Mouse (Mus musculus) kidney, adult 18-20 months (tissue): ENCODE measurements around the gene Flnc.
A peak's percentile ranks its signal among the peaks of the same experiment; 100 is the strongest.

Experiments
- DNase-seq: peaks from one replicate; pipeline ENCODE4 v3.0.0; 2021

Gene Flnc

DNA sequence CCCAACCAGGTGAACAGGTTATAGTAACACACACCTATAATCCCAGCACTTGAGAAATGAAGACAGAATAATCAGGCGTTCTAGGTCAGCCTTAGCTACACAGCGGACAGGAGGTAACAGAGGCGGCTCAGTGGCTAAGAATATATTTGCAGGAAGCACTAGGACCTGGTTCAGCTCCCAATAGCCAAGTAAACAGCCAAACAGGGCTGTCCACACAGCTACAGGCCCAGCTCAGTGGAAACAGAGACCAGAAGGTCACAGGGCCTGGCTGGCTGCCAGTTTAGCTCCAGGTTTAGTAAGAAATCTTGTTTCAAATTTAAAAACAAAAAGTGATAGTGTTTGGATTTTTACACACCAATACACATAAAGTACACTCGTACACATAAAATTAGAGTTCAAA is 61.0 kb downstream of the Flnc start:
- peak; percentile 40 for DNase-seq

DNA sequence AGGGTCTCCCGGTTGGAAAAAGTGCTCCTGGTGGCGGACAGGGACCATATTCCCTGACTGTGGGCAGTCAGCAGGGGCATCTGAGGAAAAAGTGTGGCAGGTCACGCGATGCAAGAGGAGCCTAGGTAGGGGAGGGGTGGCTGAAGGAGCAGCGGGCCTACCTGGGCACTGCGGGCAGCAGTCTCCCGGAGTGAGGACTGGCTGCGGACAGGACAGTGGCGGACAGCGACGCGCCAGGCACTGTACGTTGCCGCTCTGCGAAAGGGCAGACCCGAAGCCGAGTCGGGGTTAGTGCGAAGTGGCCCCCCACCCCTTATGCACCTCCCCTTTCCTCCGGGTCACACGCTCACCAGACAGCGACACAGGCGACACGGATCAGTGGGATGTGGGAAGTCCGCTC is 63.2 kb downstream of the Flnc start:
- no peak for DNase-seq

DNA sequence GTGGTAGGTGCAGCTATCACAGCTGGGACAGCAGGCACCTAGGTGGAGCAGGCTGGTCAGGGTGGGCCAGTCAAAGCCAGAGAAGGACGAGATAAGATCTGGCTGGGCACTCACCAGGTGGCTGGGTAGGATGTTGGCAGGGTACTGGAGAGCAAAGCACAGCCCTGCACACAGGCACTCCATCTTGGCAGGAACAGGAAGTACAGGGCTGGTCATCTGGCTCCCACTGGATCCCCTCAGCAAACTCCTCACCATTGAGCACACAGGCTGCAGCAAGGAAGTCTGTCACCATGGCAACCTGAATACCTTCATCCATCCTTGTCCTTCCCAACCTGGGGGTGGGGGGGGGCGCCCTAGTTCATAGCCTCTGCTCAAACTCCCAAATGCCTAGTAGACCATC is 64.7 kb downstream of the Flnc start:
- no peak for DNase-seq

DNA sequence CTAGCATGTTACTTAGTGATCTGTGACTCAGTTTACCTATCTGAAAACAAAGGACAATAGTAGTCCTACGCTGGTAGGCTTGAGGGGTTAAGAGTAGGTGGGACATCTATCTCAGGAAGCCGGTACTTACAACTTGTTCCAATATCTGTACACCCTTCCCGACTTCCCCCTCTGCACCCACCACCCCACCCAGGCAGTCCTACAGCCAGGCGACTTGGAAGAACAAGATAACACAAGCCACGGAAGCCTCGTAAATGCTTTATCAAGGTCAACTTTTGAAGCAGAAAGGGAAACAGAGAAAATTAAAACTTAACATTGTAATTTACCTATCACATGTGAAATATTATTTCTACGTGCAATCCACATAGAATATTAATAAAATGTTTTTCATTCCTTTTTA is 67.1 kb downstream of the Flnc start:
- no peak for DNase-seq

GRCm38 (mm10) chr6:29500810-29501209 is 67.8 kb downstream of the Flnc start:
- DNase-seq = no peak

GRCm38 (mm10) chr6:29501599-29501998 is 68.5 kb downstream of the Flnc start:
- no peak for DNase-seq

DNA sequence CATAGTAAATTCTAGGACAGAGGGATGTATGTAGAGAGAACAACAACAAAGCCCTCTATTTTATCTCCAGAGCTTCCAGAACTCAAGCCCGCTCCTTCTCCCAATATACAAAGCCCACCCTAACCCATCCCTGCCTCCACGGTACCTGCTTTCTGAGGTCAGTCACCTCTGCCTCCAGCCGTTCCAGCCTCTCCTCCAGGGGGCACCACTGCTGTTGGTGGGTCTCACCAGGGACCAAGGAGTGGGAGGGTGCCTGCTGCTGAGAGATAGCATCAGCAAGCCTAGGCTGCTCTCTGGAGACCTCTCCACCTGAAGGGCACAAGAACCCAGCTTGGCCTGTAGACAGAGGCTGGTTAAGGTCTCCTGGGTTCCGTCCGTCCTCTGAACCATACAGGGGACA is 72.4 kb downstream of the Flnc start:
- no peak for DNase-seq

- DNase-seq = no peak
Measured at GRCm38 (mm10) chr6:29506834-29507233, 73.8 kb downstream of the Flnc start.

DNA sequence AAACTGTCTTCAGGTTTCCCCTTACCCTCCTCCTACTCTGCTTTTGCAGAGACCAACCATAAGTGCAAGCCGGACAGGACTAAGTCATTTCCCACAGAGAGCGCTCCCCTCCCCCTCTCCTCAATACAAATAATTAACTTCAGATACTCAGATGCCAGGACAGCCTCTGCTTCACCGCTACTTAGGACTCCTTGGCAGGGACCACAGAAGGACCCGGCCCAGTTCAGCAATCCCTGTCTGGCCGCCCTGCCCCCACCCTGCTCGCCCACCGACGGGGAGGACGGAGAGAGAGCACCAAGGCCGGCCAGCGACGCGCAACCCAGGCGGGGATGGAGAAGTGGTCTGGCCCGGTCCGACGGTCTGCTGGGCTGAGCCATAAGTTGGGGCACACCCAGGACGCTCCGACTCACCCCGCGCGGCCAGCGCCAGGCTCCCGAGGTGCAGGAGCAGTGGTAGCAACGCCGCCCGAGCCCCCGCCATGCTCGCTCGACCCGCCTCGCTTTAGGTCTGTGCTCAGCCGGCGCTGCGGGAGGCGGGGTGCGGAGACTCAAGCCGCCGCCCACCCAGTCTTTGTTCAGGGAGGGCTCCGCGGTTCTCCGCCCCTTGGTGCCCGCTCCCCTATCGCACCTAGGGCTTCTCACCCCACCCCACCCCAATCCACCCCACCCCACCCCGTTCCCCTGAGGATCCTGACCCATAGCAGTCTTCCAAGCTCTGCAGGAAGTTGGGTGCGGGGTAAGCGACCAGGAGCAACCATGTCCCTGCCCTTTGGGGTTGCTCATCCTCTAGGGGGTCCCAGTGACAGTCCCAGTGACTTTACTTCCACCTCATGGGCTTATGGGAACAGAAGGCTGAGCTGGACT is 74.6 kb downstream of the Flnc start, which contains the start of gene Kcp:
Gene Kcp, minus strand, starts transcription at position 506 of the 863 bp plus-strand sequence.
- DNase-seq = peak; percentile 51

DNA sequence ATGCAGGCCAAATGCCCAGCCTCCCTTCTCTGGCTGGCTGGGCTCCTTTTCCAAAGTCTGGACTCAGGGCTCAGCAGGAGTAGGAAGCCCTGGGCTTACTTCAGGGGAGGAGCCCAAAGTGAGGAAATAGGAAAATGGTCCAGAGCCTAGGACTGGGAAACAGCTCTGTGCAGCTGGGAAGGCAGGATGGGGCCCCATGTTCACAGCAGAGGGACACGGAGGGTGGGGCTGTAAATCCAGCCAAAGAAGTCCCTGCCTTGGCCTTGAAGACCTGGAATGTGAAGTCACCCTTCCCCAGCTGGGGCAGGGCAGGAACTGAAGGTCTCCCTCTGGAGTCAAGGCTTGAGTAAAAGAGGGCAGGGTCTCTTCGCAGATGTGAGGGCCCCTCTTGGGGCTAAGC is 76.0 kb downstream of the Flnc start:
- no peak for DNase-seq
